Mouse (Mus musculus): ENCODE results near the gene Nr6a1. TPM values are rescaled to one million over a fixed set of nuclear protein-coding genes. Genes with fewer than 3 reads are reported as not detected.

Nr6a1 gene
- total and polyA plus RNA-seq, 3 experiments = 0.81 to 12.0 (median 7.7) TPM

DNA sequence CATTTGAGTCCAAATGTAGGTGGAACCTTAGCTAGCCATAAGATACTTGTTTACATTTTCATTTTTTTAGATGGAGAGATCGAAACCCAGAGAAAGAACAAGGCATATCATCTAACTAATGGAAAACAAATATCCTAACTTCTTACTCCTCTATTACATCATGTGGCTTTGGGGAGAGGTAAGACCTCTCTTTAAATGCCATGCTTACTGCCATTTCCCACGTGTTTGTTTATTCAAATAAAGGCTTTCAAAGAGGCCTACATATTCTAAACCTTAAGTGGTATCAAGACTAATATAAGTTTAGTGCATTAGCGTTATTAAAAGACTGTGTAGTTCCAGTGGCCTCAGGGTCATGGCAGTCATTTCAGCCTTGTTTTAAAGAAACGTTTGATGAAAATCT is 140.2 kb downstream of the Nr6a1 start:
- ATAC-seq (ENCODE audit: extremely low read depth, insufficient number of reproducible peaks, low FRiP score, poor library complexity, severe bottlenecking) (no peak), DNase-seq (ENCODE audit: low spot score) (no peak)
- no peaks in the 10 kb centered on the region for H3K36me3 ChIP-seq (replicated peaks)
- no peaks in the 10 kb centered on the region for H3K27me3 ChIP-seq (ENCODE audit: insufficient read depth, low read length)
- H3K9me3 ChIP-seq (replicated peaks) = no peaks in the 10 kb centered on the region
- TF ChIP-seq CTCF (IDR thresholded peaks at IDR 0.05; ENCODE audit: low read depth, low read length) = no peak
- TF ChIP-seq GATA1 (IDR thresholded peaks at IDR 0.05; ENCODE audit: borderline replicate concordance, low read length) = no peak
- TF ChIP-seq POLR2AphosphoS5 (IDR thresholded peaks at IDR 0.05; ENCODE audit: insufficient replicate concordance, low read depth, low read length) = no peak
- no peak for TF ChIP-seq TAL1 (conservative IDR thresholded peaks at IDR 0.05; ENCODE audit: low read depth, low read length)
- TF ChIP-seq GATA2 (IDR thresholded peaks at IDR 0.05; ENCODE audit: borderline replicate concordance, low read depth, low read length) = no peak
- peaks cover 32% of the 10 kb centered on the region for H3K4me1 ChIP-seq (ENCODE audit: insufficient read depth, low read depth, low read length)
- no peak overlapping the region for H3K4me3 ChIP-seq (ENCODE audit: low read depth, low read length)

DNA sequence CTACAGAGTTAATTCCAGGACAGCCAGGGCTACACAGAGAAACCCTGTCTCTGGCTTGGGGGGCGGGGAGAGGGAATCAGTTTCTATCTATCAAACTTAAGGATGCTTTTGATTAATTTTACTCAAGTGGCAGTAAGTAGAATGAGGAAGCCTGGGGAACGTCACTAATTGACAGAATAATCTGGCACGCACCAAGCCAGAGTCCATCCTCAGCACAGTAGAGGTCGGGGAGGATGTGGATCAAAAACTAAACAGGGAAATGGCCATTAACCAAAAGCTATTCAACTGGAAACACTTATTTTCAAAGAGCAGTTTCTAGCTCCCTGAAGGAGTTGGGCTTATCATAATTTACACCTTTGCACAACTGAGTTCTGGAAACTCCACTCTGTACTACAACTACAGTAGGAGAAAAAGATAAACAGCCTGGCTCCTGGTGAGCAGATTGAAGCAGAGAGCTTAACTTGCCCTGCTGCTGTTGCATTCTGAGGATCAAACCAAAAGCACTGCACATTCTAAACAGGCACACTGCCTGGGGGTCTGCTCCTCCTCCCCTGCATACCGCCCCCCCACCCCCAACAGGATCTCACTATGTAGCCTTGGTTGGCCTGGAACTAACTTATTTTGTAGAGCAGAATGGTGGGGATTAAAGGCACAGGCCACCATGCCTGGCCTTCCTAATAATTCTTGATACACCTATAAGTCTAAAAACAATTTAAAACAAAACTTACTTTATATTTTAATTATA is 141.1 kb downstream of the Nr6a1 start:
- DNase-seq (ENCODE audit: low spot score) (no peak), ATAC-seq (ENCODE audit: extremely low read depth, insufficient number of reproducible peaks, low FRiP score, poor library complexity, severe bottlenecking) (peak; percentile 87)
- no peaks in the 10 kb centered on the region for H3K36me3 ChIP-seq (replicated peaks)
- TF ChIP-seq CTCF (IDR thresholded peaks at IDR 0.05; ENCODE audit: low read depth, low read length) (no peak), TAL1 (conservative IDR thresholded peaks at IDR 0.05; ENCODE audit: low read depth, low read length) (peak; percentile 65), GATA2 (IDR thresholded peaks at IDR 0.05; ENCODE audit: borderline replicate concordance, low read depth, low read length) (no peak)
- H3K27me3 ChIP-seq (ENCODE audit: insufficient read depth, low read length) = no peaks in the 10 kb centered on the region
- peaks cover 38% of the 10 kb centered on the region for H3K4me1 ChIP-seq (ENCODE audit: insufficient read depth, low read depth, low read length)
- H3K4me3 ChIP-seq (ENCODE audit: low read depth, low read length) = no peak overlapping the region; the same call in 1 of the 2 replicates
- no peaks in the 10 kb centered on the region for H3K9me3 ChIP-seq (replicated peaks)

DNA sequence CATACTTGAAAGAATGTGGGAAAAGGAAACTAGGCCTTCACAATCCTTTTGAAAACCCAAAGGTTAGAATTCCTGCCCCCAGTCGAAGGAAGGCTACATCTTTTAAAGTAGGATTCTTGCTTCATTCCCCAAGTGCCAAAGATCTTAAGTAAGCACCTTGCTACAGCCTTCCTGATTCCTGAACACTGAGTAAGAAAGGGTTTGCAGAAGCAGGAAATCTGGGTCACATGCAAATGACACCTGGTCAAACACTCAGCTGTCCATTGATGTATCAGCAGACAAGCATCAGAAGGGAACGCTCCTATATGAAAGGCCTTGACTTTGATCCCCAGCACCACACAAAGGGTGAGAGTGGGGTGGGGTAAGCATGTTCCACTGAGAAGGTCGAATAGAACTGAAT is 142.4 kb downstream of the Nr6a1 start:
- Histone ChIP-seq H3K9me3 (replicated peaks) (no peaks in the 10 kb centered on the region), H3K4me1 (ENCODE audit: insufficient read depth, low read depth, low read length) (peaks cover 38% of the 10 kb centered on the region), H3K27me3 (ENCODE audit: insufficient read depth, low read length) (no peaks in the 10 kb centered on the region), H3K4me3 (ENCODE audit: low read depth, low read length) (no peak overlapping the region), H3K36me3 (replicated peaks) (no peaks in the 10 kb centered on the region)
- no peak for ATAC-seq (ENCODE audit: extremely low read depth, insufficient number of reproducible peaks, low FRiP score, poor library complexity, severe bottlenecking)
- TF ChIP-seq TAL1 (conservative IDR thresholded peaks at IDR 0.05; ENCODE audit: low read depth, low read length) = no peak
- TF ChIP-seq GATA1 (IDR thresholded peaks at IDR 0.05; ENCODE audit: borderline replicate concordance, low read length) = no peak
- no peak for TF ChIP-seq POLR2AphosphoS5 (IDR thresholded peaks at IDR 0.05; ENCODE audit: insufficient replicate concordance, low read depth, low read length)
- DNase-seq (ENCODE audit: low spot score) = no peak

DNA sequence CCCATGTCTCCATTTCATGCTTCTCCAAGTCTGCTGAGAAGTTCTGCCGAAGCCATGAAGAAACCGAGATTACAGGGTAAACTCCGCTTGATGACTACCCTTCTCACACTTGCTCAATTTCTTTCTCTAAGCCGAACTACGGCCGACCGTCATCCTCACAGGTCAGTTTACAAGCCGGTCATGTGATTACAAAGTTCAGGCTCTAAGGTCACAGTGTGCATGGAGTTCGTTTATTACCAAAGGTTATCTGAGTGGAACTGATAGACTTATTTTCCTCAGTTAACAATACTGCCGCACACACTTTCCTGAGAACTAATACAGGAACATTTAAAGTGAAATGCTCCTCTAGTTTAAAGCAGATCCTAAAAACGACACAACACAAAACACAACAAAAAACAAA is 143.1 kb downstream of the Nr6a1 start:
- H3K4me3 ChIP-seq (ENCODE audit: low read depth, low read length) = no peak overlapping the region
- H3K4me1 ChIP-seq (ENCODE audit: insufficient read depth, low read depth, low read length) = peaks cover 41% of the 10 kb centered on the region
- no peaks in the 10 kb centered on the region for H3K36me3 ChIP-seq (replicated peaks)
- DNase-seq (ENCODE audit: low spot score) (no peak), ATAC-seq (ENCODE audit: extremely low read depth, insufficient number of reproducible peaks, low FRiP score, poor library complexity, severe bottlenecking) (no peak)
- no peaks in the 10 kb centered on the region for H3K27me3 ChIP-seq (ENCODE audit: insufficient read depth, low read length)
- TF ChIP-seq GATA2 (IDR thresholded peaks at IDR 0.05; ENCODE audit: borderline replicate concordance, low read depth, low read length) = no peak
- TF ChIP-seq CTCF (IDR thresholded peaks at IDR 0.05; ENCODE audit: low read depth, low read length) = no peak
- no peak for TF ChIP-seq GATA1 (IDR thresholded peaks at IDR 0.05; ENCODE audit: borderline replicate concordance, low read length)
- no peak for TF ChIP-seq POLR2AphosphoS5 (IDR thresholded peaks at IDR 0.05; ENCODE audit: insufficient replicate concordance, low read depth, low read length)
- TF ChIP-seq TAL1 (conservative IDR thresholded peaks at IDR 0.05; ENCODE audit: low read depth, low read length) = no peak
- no peaks in the 10 kb centered on the region for H3K9me3 ChIP-seq (replicated peaks)

DNA sequence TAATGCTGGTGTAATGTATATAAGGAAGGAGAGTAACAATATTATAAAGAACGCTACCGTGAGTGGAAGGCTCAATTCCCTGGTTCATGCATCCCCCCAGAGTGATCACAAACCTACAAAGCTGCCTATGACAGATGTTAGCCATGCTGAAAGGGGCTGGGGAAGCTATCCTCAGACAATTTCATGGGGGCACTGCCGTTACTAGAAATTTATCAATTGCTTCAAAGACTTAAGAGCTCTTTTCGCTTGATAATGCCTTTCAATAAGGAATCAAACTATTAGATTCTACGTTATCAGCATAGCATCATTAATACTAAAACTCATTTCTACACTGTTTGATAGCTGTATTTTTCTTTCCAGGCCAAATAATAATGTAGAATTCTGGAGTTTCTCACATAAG is 144.1 kb downstream of the Nr6a1 start:
- TF ChIP-seq POLR2AphosphoS5 (IDR thresholded peaks at IDR 0.05; ENCODE audit: insufficient replicate concordance, low read depth, low read length) (no peak), TAL1 (conservative IDR thresholded peaks at IDR 0.05; ENCODE audit: low read depth, low read length) (no peak)
- no peak overlapping the region for H3K4me3 ChIP-seq (ENCODE audit: low read depth, low read length)
- no peak for DNase-seq (ENCODE audit: low spot score)
- H3K9me3 ChIP-seq (replicated peaks) = no peaks in the 10 kb centered on the region
- no peak for ATAC-seq (ENCODE audit: extremely low read depth, insufficient number of reproducible peaks, low FRiP score, poor library complexity, severe bottlenecking)
- no peaks in the 10 kb centered on the region for H3K27me3 ChIP-seq (ENCODE audit: insufficient read depth, low read length)
- no peaks in the 10 kb centered on the region for H3K36me3 ChIP-seq (replicated peaks)
- peaks cover 42% of the 10 kb centered on the region for H3K4me1 ChIP-seq (ENCODE audit: insufficient read depth, low read depth, low read length)

DNA sequence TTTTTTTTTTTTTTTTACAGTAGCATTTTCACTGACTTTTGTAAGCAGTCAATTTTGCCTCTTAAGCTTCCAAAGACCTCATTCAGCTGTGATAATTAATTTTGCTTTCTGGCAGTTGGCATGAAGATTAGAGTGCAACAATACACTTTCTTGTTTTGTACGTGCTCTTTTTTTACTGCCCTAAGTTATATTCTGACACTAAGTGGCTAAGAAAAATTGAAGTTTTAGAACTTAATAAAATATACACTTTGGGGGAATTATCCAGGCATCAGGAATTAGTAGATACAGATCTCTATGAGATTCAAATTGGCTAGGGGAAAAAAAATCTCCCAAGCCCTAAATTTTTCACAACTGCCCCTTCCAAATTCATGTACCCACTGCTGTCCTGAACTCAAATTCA is 144.8 kb downstream of the Nr6a1 start:
- no peak for ATAC-seq (ENCODE audit: extremely low read depth, insufficient number of reproducible peaks, low FRiP score, poor library complexity, severe bottlenecking)
- no peak for TF ChIP-seq GATA1 (IDR thresholded peaks at IDR 0.05; ENCODE audit: borderline replicate concordance, low read length)
- TF ChIP-seq TAL1 (conservative IDR thresholded peaks at IDR 0.05; ENCODE audit: low read depth, low read length) = no peak
- no peak for TF ChIP-seq CTCF (IDR thresholded peaks at IDR 0.05; ENCODE audit: low read depth, low read length)
- no peak for TF ChIP-seq POLR2AphosphoS5 (IDR thresholded peaks at IDR 0.05; ENCODE audit: insufficient replicate concordance, low read depth, low read length)
- no peak for TF ChIP-seq GATA2 (IDR thresholded peaks at IDR 0.05; ENCODE audit: borderline replicate concordance, low read depth, low read length)

More for the DNA sequence above, 144.8 kb downstream of the Nr6a1 start:
- H3K36me3 ChIP-seq (replicated peaks) = no peaks in the 10 kb centered on the region
- no peaks in the 10 kb centered on the region for H3K27me3 ChIP-seq (ENCODE audit: insufficient read depth, low read length)
- no peaks in the 10 kb centered on the region for H3K9me3 ChIP-seq (replicated peaks)
- peaks cover 45% of the 10 kb centered on the region for H3K4me1 ChIP-seq (ENCODE audit: insufficient read depth, low read depth, low read length)
- no peak overlapping the region for H3K4me3 ChIP-seq (ENCODE audit: low read depth, low read length)
- DNase-seq (ENCODE audit: low spot score) = no peak
